Mouse (Mus musculus): ENCODE measurements around the gene Sox2. TPM values are rescaled to one million over a fixed set of nuclear protein-coding genes. Genes with fewer than 3 reads are reported as not detected.

The Sox2 gene
- polyA plus RNA-seq, 1 experiment from 2014 or later = 4.1 TPM

- ATAC-seq (ENCODE audit: borderline replicate concordance, extremely low read depth, low FRiP score, low TSS enrichment) = no peak
- no peaks in the 10 kb centered on the region for H3K9me3 ChIP-seq
- peaks cover 61% of the 10 kb centered on the region for H3K27me3 ChIP-seq
- WGBS = 38% methylated on average over 5 of the region's 5 CpGs
- H3K36me3 ChIP-seq = no peaks in the 10 kb centered on the region
- no peak overlapping the region for H3K4me2 ChIP-seq
- no peak overlapping the region for H3K9ac ChIP-seq
- peaks cover 12% of the 10 kb centered on the region for H3K4me1 ChIP-seq
- no peak overlapping the region for H3K4me3 ChIP-seq
- H3K27ac ChIP-seq = no peak overlapping the region
Measured at GRCm38 (mm10) chr3:34637926-34638325, 12.3 kb upstream of the Sox2 start.

GRCm38 (mm10) chr3:34638344-34638743 lies 11.9 kb upstream of the Sox2 start:
- peaks cover 65% of the 10 kb centered on the region for H3K27me3 ChIP-seq
- no peak overlapping the region for H3K4me2 ChIP-seq
- no peaks in the 10 kb centered on the region for H3K9me3 ChIP-seq
- no peaks in the 10 kb centered on the region for H3K36me3 ChIP-seq
- H3K4me3 ChIP-seq = no peak overlapping the region
- 6% methylated on average over 13 of the region's 13 CpGs for WGBS
- peaks cover 12% of the 10 kb centered on the region for H3K4me1 ChIP-seq
- H3K27ac ChIP-seq = no peak overlapping the region
- H3K9ac ChIP-seq = no peak overlapping the region
- no peak for ATAC-seq (ENCODE audit: borderline replicate concordance, extremely low read depth, low FRiP score, low TSS enrichment)

DNA sequence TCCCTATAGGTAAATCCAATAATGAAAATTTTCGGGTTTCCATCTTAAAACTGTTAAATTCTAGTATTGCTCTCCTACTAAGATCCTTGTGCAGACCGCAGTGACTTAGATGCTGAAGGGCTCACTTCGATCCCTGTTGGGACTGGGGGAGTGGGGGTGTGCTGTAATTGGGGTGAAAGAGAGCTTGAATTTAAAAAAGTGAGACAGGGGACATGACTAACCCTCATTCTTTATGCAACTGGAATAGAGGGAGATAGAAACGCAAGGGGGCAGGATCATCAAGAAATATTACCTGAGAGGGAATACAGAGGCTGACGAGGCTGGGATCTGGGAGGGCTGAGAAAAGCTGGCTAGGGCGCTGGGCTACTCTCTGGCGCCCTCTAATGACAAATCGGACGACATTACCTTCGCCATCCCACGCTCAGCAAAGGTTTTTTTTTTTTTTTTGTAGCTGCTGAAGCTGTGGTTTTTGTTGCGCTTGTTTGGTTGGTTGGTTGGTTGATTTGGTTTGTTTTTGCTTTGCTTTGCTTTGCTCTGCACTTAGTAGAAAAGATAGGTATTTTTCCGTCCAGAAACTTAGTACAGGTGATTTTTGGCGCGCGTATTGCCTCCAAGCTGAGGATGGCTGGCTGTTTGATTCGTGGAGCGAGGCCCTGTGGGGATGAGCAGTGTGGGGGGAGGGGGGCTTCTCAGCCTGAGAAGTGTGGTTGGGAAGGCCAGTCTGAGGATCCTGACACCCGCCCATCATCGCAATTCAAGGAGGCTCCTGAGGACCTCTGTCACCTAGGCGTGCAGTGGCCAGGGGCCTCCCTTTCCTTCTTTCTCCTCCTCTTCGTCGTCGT lies 11.0 kb upstream of the Sox2 start:
- Histone ChIP-seq H3K27ac (no peak overlapping the region), H3K9ac (no peak overlapping the region), H3K27me3 (peaks cover 74% of the 10 kb centered on the region), H3K36me3 (no peaks in the 10 kb centered on the region), H3K4me3 (no peak overlapping the region), H3K4me1 (peaks cover 12% of the 10 kb centered on the region), H3K9me3 (no peaks in the 10 kb centered on the region), H3K4me2 (no peak overlapping the region)
- 6% methylated on average over 24 of the region's 24 CpGs for WGBS
- ATAC-seq (ENCODE audit: borderline replicate concordance, extremely low read depth, low FRiP score, low TSS enrichment) = no peak

DNA sequence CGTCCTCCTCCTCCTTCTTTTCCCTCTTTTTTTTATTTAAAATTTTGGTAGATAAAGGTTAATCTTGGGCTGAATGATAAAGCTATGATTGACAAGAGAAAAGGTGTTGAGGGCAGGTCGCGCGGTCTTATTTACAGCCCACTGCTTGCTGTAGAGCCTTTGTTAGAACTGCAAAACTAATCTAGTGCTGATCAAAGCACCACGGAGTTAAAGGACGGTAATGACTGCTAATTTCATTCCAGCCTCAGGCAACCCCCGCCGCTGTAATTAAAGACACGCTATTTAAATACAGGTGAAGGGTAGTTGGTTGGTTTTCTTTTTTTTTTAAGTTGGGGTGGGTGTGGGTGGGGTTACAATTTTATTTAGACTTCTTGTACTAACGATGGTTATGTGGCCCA lies 10.3 kb upstream of the Sox2 start:
- H3K4me3 ChIP-seq = no peak overlapping the region
- H3K27me3 ChIP-seq = peaks cover 80% of the 10 kb centered on the region
- no peak for ATAC-seq (ENCODE audit: borderline replicate concordance, extremely low read depth, low FRiP score, low TSS enrichment)
- H3K9me3 ChIP-seq = no peaks in the 10 kb centered on the region
- WGBS = 4% methylated on average over 10 of the region's 10 CpGs
- H3K4me1 ChIP-seq = peaks cover 12% of the 10 kb centered on the region
- no peaks in the 10 kb centered on the region for H3K36me3 ChIP-seq
- H3K9ac ChIP-seq = no peak overlapping the region
- H3K27ac ChIP-seq = no peak overlapping the region
- H3K4me2 ChIP-seq = no peak overlapping the region

GRCm38 (mm10) chr3:34640276-34640675 lies 9.9 kb upstream of the Sox2 start:
- Histone ChIP-seq H3K36me3 (no peaks in the 10 kb centered on the region), H3K4me3 (no peak overlapping the region), H3K9ac (no peak overlapping the region), H3K27me3 (peaks cover 84% of the 10 kb centered on the region), H3K9me3 (no peaks in the 10 kb centered on the region), H3K4me2 (no peak overlapping the region), H3K27ac (no peak overlapping the region), H3K4me1 (peaks cover 12% of the 10 kb centered on the region)
- ATAC-seq (ENCODE audit: borderline replicate concordance, extremely low read depth, low FRiP score, low TSS enrichment) = no peak
- WGBS = 9% methylated on average over 8 of the region's 8 CpGs

- Histone ChIP-seq H3K27me3 (peaks cover 91% of the 10 kb centered on the region), H3K4me2 (no peak overlapping the region), H3K9ac (no peak overlapping the region), H3K4me1 (peaks cover 12% of the 10 kb centered on the region), H3K36me3 (no peaks in the 10 kb centered on the region), H3K9me3 (no peaks in the 10 kb centered on the region), H3K4me3 (no peak overlapping the region), H3K27ac (no peak overlapping the region)
- WGBS = 4% methylated on average over 33 of the region's 33 CpGs
- ATAC-seq (ENCODE audit: borderline replicate concordance, extremely low read depth, low FRiP score, low TSS enrichment) = no peak; the same call in 1 of the 2 replicates
Measured at GRCm38 (mm10) chr3:34640690-34641600, 9.3 kb upstream of the Sox2 start.

GRCm38 (mm10) chr3:34641756-34642497 lies 8.3 kb upstream of the Sox2 start:
- ATAC-seq (ENCODE audit: borderline replicate concordance, extremely low read depth, low FRiP score, low TSS enrichment) = no peak
- H3K9ac ChIP-seq = no peak overlapping the region
- H3K4me1 ChIP-seq = peaks cover 12% of the 10 kb centered on the region
- 1% methylated on average over 38 of the region's 38 CpGs for WGBS
- H3K27ac ChIP-seq = no peak overlapping the region
- H3K9me3 ChIP-seq = no peaks in the 10 kb centered on the region
- H3K36me3 ChIP-seq = no peaks in the 10 kb centered on the region
- H3K4me3 ChIP-seq = peak overlapping the region; percentile 15; the same call in 1 of the 2 replicates
- H3K4me2 ChIP-seq = peak overlapping the region; percentile 46
- peaks cover 97% of the 10 kb centered on the region for H3K27me3 ChIP-seq

GRCm38 (mm10) chr3:34642498-34642941 lies 7.7 kb upstream of the Sox2 start:
- Histone ChIP-seq H3K4me2 (peak overlapping the region; percentile 46), H3K4me1 (peaks cover 12% of the 10 kb centered on the region), H3K9me3 (no peaks in the 10 kb centered on the region), H3K36me3 (no peaks in the 10 kb centered on the region), H3K27me3 (peaks cover 97% of the 10 kb centered on the region), H3K4me3 (peak overlapping the region; percentile 15; the same call in 1 of the 2 replicates), H3K27ac (no peak overlapping the region), H3K9ac (no peak overlapping the region)
- 1% methylated on average over 20 of the region's 20 CpGs for WGBS
- 0 out of 2 replicates have a peak, but pooled peaks have one; percentile 19 for ATAC-seq (ENCODE audit: borderline replicate concordance, extremely low read depth, low FRiP score, low TSS enrichment)

DNA sequence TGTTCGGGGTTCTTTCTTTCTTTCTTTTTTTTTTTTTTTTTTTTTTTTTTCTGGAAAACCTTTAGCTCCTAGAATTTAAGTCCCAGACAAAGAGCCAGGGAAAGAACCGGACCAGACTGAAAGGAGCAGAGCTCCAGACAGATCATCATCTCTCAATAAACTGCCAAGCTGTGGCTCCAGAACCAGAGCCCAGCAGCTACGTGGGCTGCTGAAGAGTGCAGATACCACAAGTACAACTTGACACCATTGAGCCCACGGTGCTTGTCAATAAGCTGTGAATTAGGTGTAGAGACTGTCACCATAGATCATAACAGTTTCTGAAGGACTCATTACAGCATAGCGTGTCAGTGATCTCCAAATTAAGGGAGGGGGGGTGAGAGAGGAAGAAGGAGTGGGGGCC lies 7.1 kb upstream of the Sox2 start:
- H3K9ac ChIP-seq = no peak overlapping the region
- 10% methylated on average over 5 of the region's 5 CpGs for WGBS
- no peak for ATAC-seq (ENCODE audit: borderline replicate concordance, extremely low read depth, low FRiP score, low TSS enrichment)

DNA sequence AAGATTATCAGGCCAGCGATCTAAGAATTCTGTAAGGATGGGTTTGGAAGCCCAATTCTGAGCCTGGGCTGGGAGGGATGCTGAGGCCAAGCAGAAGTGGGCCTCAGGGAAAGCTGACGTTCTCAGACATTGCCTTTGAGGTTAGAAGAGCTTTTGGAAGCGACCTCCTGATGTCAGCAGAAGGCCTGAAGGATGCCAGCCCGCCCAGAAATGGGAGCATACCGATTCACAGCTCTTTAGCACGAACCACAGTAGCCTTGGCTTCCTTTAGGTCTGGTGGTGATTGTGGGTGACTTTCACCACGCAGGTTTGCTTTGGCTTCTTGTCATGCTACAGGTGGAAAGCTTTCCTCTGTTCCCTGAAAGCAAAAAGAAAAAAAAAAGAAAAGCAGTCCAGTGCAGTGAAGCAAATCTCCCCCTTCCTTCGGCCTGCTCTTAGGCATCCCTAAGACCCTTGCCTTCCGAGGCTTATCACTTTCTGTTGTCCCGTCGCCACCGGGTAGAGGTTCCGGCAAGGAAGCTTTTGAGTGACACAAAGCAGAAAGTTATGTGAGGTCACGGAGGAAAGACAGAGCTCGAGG lies 6.6 kb upstream of the Sox2 start:
- H3K4me3 ChIP-seq = no peak overlapping the region
- H3K4me1 ChIP-seq = peaks cover 16% of the 10 kb centered on the region
- no peaks in the 10 kb centered on the region for H3K36me3 ChIP-seq
- ATAC-seq (ENCODE audit: borderline replicate concordance, extremely low read depth, low FRiP score, low TSS enrichment) = no peak
- no peak overlapping the region for H3K27ac ChIP-seq
- WGBS = 7% methylated on average over 15 of the region's 15 CpGs
- H3K4me2 ChIP-seq = no peak overlapping the region
- no peak overlapping the region for H3K9ac ChIP-seq
- H3K9me3 ChIP-seq = no peaks in the 10 kb centered on the region
- peaks cover 97% of the 10 kb centered on the region for H3K27me3 ChIP-seq

More for the DNA sequence above, 7.1 kb upstream of the Sox2 start:
- no peak overlapping the region for H3K4me2 ChIP-seq
- H3K4me3 ChIP-seq = no peak overlapping the region
- peaks cover 12% of the 10 kb centered on the region for H3K4me1 ChIP-seq
- H3K27me3 ChIP-seq = peaks cover 97% of the 10 kb centered on the region
- no peak overlapping the region for H3K27ac ChIP-seq
- H3K36me3 ChIP-seq = no peaks in the 10 kb centered on the region
- H3K9me3 ChIP-seq = no peaks in the 10 kb centered on the region

- Histone ChIP-seq H3K4me3 (no peak overlapping the region), H3K4me1 (peaks cover 36% of the 10 kb centered on the region), H3K4me2 (no peak overlapping the region), H3K9ac (no peak overlapping the region), H3K27ac (no peak overlapping the region), H3K27me3 (peaks cover 97% of the 10 kb centered on the region), H3K9me3 (no peaks in the 10 kb centered on the region), H3K36me3 (no peaks in the 10 kb centered on the region)
- ATAC-seq (ENCODE audit: borderline replicate concordance, extremely low read depth, low FRiP score, low TSS enrichment) = no peak
- 3% methylated on average over 10 of the region's 10 CpGs for whole genome bisulfite sequencing
Measured at GRCm38 (mm10) chr3:34646169-34646568, 4.0 kb upstream of the Sox2 start.

All from lung, embryonic 15.5 days (tissue).